Comparison of ENCODE assay signal across 8 mouse cellular contexts in genomic region chr13:69534334-69534653, GRCm38 (mm10). TPM values are rescaled to one million over a fixed set of nuclear protein-coding genes. Genes with fewer than 3 reads are reported as not detected.
DNase-seq lines count a peak whose midpoint lies in the region; ATAC-seq lines count a peak whose summit lies in the region.

TSS of gene Tent4a (minus strand) at chr13:69534617.

- H3K4me1 ChIP-seq in heart, embryonic 12.5 days (replicated peaks): peaks cover 56% of the 10 kb centered on the region
- H3K4me1 ChIP-seq in neural tube, embryonic 12.5 days: peaks cover 57% of the 10 kb centered on the region

- peak; percentile 84 for ATAC-seq in heart, embryonic 12.5 days (ENCODE audit: insufficient number of reproducible peaks, low FRiP score)
- ATAC-seq in neural tube, embryonic 12.5 days (ENCODE audit: low FRiP score, low read depth): peak; percentile 68

- peak within 1 kb of the TSS; percentile 96 for H3K9ac ChIP-seq in heart, embryonic 12.5 days
- peak within 1 kb of the TSS; percentile 92 for H3K9ac ChIP-seq in neural tube, embryonic 12.5 days

- no peaks in the 10 kb centered on the region for H3K9me3 ChIP-seq in heart, embryonic 12.5 days (replicated peaks)
- H3K9me3 ChIP-seq in neural tube, embryonic 12.5 days: no peaks in the 10 kb centered on the region

- no peak for DNase-seq in layer of hippocampus, adult 8-10 months (ENCODE audit: low spot score in 2 of 2)
- DNase-seq in layer of hippocampus, adult 9-11 months: no peak
- DNase-seq in adrenal gland, postnatal 4 days (ENCODE audit: low spot score in 2 of 2): no peak
- no peak for DNase-seq in left cerebral cortex, postnatal 14 days (ENCODE audit: low spot score in 2 of 2)
- DNase-seq in adipocyte (ENCODE audit: low spot score): no peak
- no peak for DNase-seq in ovary, postnatal 14 days (ENCODE audit: low spot score)

- intact Hi-C loops in left cerebral cortex, postnatal 14 days (cut with DNase I): no loop called here

- peak within 1 kb of the TSS; percentile 91 for H3K4me2 ChIP-seq in heart, embryonic 12.5 days
- peak within 1 kb of the TSS; percentile 89 for H3K4me2 ChIP-seq in neural tube, embryonic 12.5 days (replicated peaks)

- no peaks in the 10 kb centered on the region for H3K27me3 ChIP-seq in heart, embryonic 12.5 days (replicated peaks)
- no peaks in the 10 kb centered on the region for H3K27me3 ChIP-seq in neural tube, embryonic 12.5 days (replicated peaks)

- peaks cover 12% of the 10 kb centered on the region for H3K36me3 ChIP-seq in heart, embryonic 12.5 days
- peaks cover 9% of the 10 kb centered on the region for H3K36me3 ChIP-seq in neural tube, embryonic 12.5 days

- H3K27ac ChIP-seq in heart, embryonic 12.5 days (ENCODE audit: poor library complexity, severe bottlenecking): peak within 1 kb of the TSS; percentile 96
- peak within 1 kb of the TSS; percentile 91 for H3K27ac ChIP-seq in neural tube, embryonic 12.5 days

- 13% methylated on average over 53 of the region's 57 CpGs for WGBS in heart, embryonic 12.5 days
- 0% methylated on average over 36 of the region's 57 CpGs for WGBS in neural tube, embryonic 12.5 days

- peak within 1 kb of the TSS; percentile 82 for H3K4me3 ChIP-seq in heart, embryonic 12.5 days
- peak within 1 kb of the TSS; percentile 97 for H3K4me3 ChIP-seq in neural tube, embryonic 12.5 days

RNA-seq across cellular contexts. Expression of gene Tent4a, which starts in this region (rescaled TPM):
- total RNA-seq in layer of hippocampus, adult 8-10 months (2022): 10 to 100 TPM; 43.8 to 51.2 (median 47.3) TPM
- total RNA-seq in adrenal gland, postnatal 4 days (2021): 10 to 100 TPM; 26.2 to 28.3 TPM
- 3.9 and 4.0 TPM in 2 replicates for polyA plus RNA-seq in heart, embryonic 12.5 days (2016; fragmentation: Nextera tagmentation; extraction: Ambion mirVana)
- total RNA-seq in left cerebral cortex, postnatal 14 days (2021): 10 to 100 TPM; 36.8 to 37.4 TPM
- polyA plus RNA-seq in neural tube, embryonic 12.5 days (2016; fragmentation: Nextera tagmentation; extraction: Ambion mirVana): 7.4 and 8.2 TPM in 2 replicates
